Mouse (Mus musculus) hindbrain, embryonic 12.5 days (tissue): Measurements from ENCODE around the gene Ovgp1. TPM values are rescaled to one million over a fixed set of nuclear protein-coding genes. Genes with fewer than 3 reads are reported as not detected.
A peak's percentile ranks its signal among the peaks of the same experiment; 100 is the strongest.
"Not testable (repeated sequence)": the region's sequence is repeated elsewhere in the genome, so short reads cannot be mapped to it uniquely, and the experiment has no call there.

Experiments used
- ATAC-seq: fragments of 200-750 bp; cut with Nextera tagmentation; 2 replicates; pipeline ENCODE4 v1.8.0; 2017; ENCODE audit warnings: moderate TSS enrichment; ENCODE audit not compliant: low FRiP score
- H3K27ac ChIP-seq: fragments of 300-500 bp; sonication (generic); 2 replicates; pipeline ENCODE4 v1.5.1; 2016; ENCODE audit warnings: mild to moderate bottlenecking
- H3K27me3 ChIP-seq: fragments of 300-500 bp; sonication (generic); 2 replicates; pipeline ENCODE4 v1.6.1; 2016; ENCODE audit warnings: mild to moderate bottlenecking
- H3K36me3 ChIP-seq: fragments of 300-500 bp; sonication (generic); 2 replicates; pipeline ENCODE4 v1.6.1; 2016; ENCODE audit warnings: mild to moderate bottlenecking
- H3K4me1 ChIP-seq: fragments of 300-500 bp; sonication (generic); 2 replicates; pipeline ENCODE4 v1.6.1; 2016
- H3K4me2 ChIP-seq: fragments of 300-500 bp; sonication (generic); replicated peaks from 2 replicates; pipeline ENCODE4 v1.6.1; 2016; ENCODE audit warnings: mild to moderate bottlenecking
- H3K4me3 ChIP-seq: fragments of 300-500 bp; sonication (generic); 2 replicates; pipeline ENCODE4 v1.5.1; 2016; ENCODE audit warnings: mild to moderate bottlenecking
- H3K9ac ChIP-seq: fragments of 300-500 bp; sonication (generic); 2 replicates; pipeline ENCODE4 v1.6.1; 2016; ENCODE audit warnings: mild to moderate bottlenecking, moderate library complexity
- H3K9me3 ChIP-seq: fragments of 300-500 bp; sonication (generic); replicated peaks from 2 replicates; pipeline ENCODE4 v1.6.1; 2016; ENCODE audit warnings: mild to moderate bottlenecking
- WGBS: fragments of 180-500 bp; shearing (Covaris S2); methylation state at CpG from one replicate; pipeline ENCODE4 v1.1.7; 2016; 5-methylcytosine and 5-hydroxymethylcytosine counted together
- polyA plus RNA-seq: library from polyadenylated mRNA; unstranded; fragments of >200 nt; fragmentation: Nextera tagmentation; extraction: Ambion mirVana; gene quantifications from 2 replicates; pipeline ENCODE4 v1.2.1, GENCODE M21; 2016

The Ovgp1 gene
- polyA plus RNA-seq, 1 experiment from 2014 or later, result 2.6 TPM

- H3K9me3 ChIP-seq, result no peaks in the 10 kb centered on the region
- ATAC-seq, result peak; percentile 86
- WGBS, result 23% methylated on average over 17 of the region's 17 CpGs
Observed at GRCm38 (mm10) chr3:106001416-106002370, 28.2 kb downstream of the Ovgp1 start.

GRCm38 (mm10) chr3:106003360-106003759 is 29.8 kb downstream of the Ovgp1 start:
- not testable (repeated sequence) for H3K9me3 ChIP-seq, ATAC-seq, H3K4me3 ChIP-seq, H3K27ac ChIP-seq, H3K27me3 ChIP-seq, H3K36me3 ChIP-seq, H3K4me1 ChIP-seq, H3K9ac ChIP-seq, H3K4me2 ChIP-seq
- 68% methylated on average over 10 of the region's 10 CpGs for WGBS

More at GRCm38 (mm10) chr3:106001416-106002370, 28.2 kb downstream of the Ovgp1 start:
- peak overlapping the region; percentile 42 for H3K4me2 ChIP-seq
- H3K27ac ChIP-seq, result no peak overlapping the region
- peak overlapping the region; percentile 19 for H3K4me3 ChIP-seq
- peaks cover 5% of the 10 kb centered on the region; the same call in 1 of the 2 replicates for H3K4me1 ChIP-seq
- H3K9ac ChIP-seq, result no peak overlapping the region
- H3K27me3 ChIP-seq, result no peaks in the 10 kb centered on the region
- no peaks in the 10 kb centered on the region for H3K36me3 ChIP-seq

- Histone ChIP-seq H3K27ac (no peak within 1 kb of the TSS), H3K4me1 (no peaks in the 10 kb centered on the region), H3K9me3 (no peaks in the 10 kb centered on the region), H3K36me3 (no peaks in the 10 kb centered on the region), H3K4me3 (no peak within 1 kb of the TSS), H3K4me2 (no peak within 1 kb of the TSS), H3K27me3 (no peaks in the 10 kb centered on the region), H3K9ac (no peak within 1 kb of the TSS)
- 82% methylated on average over 2 of the region's 2 CpGs for WGBS
- ATAC-seq, result no peak
Observed at GRCm38 (mm10) chr3:106014546-106014945, 41.0 kb downstream of the Ovgp1 start, which contains the start of gene Pifo. TSS of gene Pifo (minus strand) at chr3:106014646.

- H3K27ac ChIP-seq, result no peak overlapping the region
- H3K4me3 ChIP-seq, result no peak overlapping the region
- no peaks in the 10 kb centered on the region for H3K4me1 ChIP-seq
- no peak overlapping the region for H3K4me2 ChIP-seq
- no peak overlapping the region for H3K9ac ChIP-seq
- no peaks in the 10 kb centered on the region for H3K9me3 ChIP-seq
- H3K27me3 ChIP-seq, result no peaks in the 10 kb centered on the region
- ATAC-seq, result no peak
- no peaks in the 10 kb centered on the region for H3K36me3 ChIP-seq
Observed at GRCm38 (mm10) chr3:106021840-106022239, 48.3 kb downstream of the Ovgp1 start.

GRCm38 (mm10) chr3:106024135-106024534 is 50.6 kb downstream of the Ovgp1 start:
- H3K36me3 ChIP-seq, result no peaks in the 10 kb centered on the region
- no peaks in the 10 kb centered on the region for H3K27me3 ChIP-seq
- no peaks in the 10 kb centered on the region for H3K9me3 ChIP-seq
- 91% methylated on average over 2 of the region's 2 CpGs for WGBS
- no peak overlapping the region for H3K4me2 ChIP-seq
- no peak overlapping the region for H3K9ac ChIP-seq
- H3K4me3 ChIP-seq, result no peak overlapping the region
- H3K27ac ChIP-seq, result no peak overlapping the region
- H3K4me1 ChIP-seq, result no peaks in the 10 kb centered on the region
- no peak for ATAC-seq

GRCm38 (mm10) chr3:106032781-106033180 is 59.3 kb downstream of the Ovgp1 start, which contains the start of gene Chil5:
TSS of gene Chil5 (minus strand) at chr3:106032814.
- no peaks in the 10 kb centered on the region for H3K27me3 ChIP-seq
- H3K9me3 ChIP-seq, result no peaks in the 10 kb centered on the region
- H3K27ac ChIP-seq, result no peak within 1 kb of the TSS
- WGBS, result 85% methylated on average over 1 of the region's 1 CpGs
- no peak within 1 kb of the TSS for H3K9ac ChIP-seq
- no peak within 1 kb of the TSS for H3K4me2 ChIP-seq
- no peak within 1 kb of the TSS for H3K4me3 ChIP-seq
- no peak for ATAC-seq
- no peaks in the 10 kb centered on the region for H3K4me1 ChIP-seq
- H3K36me3 ChIP-seq, result no peaks in the 10 kb centered on the region

Other genes with a start within 250 kb of the Ovgp1 start
- 79.2 and 88.2 TPM in 2 replicates for gene Rap1a, start 172.4 kb upstream of the Ovgp1 start, polyA plus RNA-seq
- not detected in 2 replicates for gene Adora3, start 102.9 kb upstream of the Ovgp1 start, polyA plus RNA-seq
- not detected in 2 replicates for gene Tmigd3, start 102.8 kb upstream of the Ovgp1 start, polyA plus RNA-seq
- 0.21 and 0.59 TPM in 2 replicates for gene I830077J02Rik, start 41.0 kb upstream of the Ovgp1 start, polyA plus RNA-seq
- 87.2 and 101 TPM in 2 replicates for gene Wdr77, start 14.3 kb upstream of the Ovgp1 start, polyA plus RNA-seq
- gene Atp5f1, start 13.6 kb upstream of the Ovgp1 start, polyA plus RNA-seq, result 442 and 470 TPM in 2 replicates
- gene Pifo, start 40.9 kb downstream of the Ovgp1 start, polyA plus RNA-seq, result 4.6 and 5.3 TPM in 2 replicates
- gene Chil5, start 59.1 kb downstream of the Ovgp1 start, polyA plus RNA-seq, result not detected in 2 replicates
- gene Chia1, start 139.5 kb downstream of the Ovgp1 start, polyA plus RNA-seq, result 0.36 and 0.55 TPM in 2 replicates
- gene Chil3, start 193.9 kb downstream of the Ovgp1 start, polyA plus RNA-seq, result not detected in 2 replicates
- gene Chil4, start 245.8 kb downstream of the Ovgp1 start, polyA plus RNA-seq, result not detected in 2 replicates